Mouse (Mus musculus): ENCODE data around the gene 3110021N24Rik.
"Not testable (repeated sequence)": the region's sequence is repeated elsewhere in the genome, so short reads cannot be mapped to it uniquely, and the experiment has no call there.

Gene 3110021N24Rik

DNA sequence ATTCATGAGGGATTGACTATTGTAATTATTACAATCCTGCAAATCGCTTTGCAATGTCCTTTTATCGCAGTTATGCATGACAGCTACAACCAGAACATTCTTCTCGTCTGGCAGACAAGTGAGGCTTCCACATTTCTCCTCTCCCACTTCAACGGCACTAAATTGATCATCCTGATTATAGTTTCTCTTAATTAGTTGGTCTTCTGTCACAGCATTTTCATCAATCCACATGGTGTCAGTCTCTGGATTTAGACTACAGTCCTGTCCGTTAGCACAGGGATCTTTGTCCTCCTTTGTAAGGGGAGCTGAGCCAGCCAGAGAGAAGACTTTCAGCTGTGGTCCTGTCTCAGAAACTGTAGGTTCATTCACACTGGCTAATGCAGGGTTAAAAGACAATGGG is at the start of gene 3110021N24Rik:
Gene 3110021N24Rik (plus strand): TSS at position 301 of the 400 bp plus-strand sequence.
- DNase-seq: no peak

DNA sequence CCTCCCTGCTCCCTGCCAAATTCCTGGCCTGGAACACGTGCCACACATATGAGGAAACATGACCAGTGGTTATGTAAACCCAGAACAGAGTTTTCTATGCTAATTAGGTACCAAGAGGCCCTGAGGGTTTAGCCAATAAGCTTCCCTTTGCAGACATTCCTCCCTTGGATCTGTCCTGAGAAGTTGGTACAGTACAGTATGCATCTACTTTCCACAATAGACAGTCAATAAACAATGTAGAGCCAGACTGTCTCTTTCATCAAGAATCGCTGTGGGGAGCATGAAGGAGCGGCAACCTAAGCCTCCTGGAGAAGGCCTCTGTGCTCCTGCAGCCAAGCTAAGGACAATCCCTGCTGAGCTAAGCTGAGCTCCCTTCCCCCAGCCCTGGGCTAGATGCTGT is 33.3 kb upstream of the 3110021N24Rik start:
- peak; percentile 31 for DNase-seq

DNA sequence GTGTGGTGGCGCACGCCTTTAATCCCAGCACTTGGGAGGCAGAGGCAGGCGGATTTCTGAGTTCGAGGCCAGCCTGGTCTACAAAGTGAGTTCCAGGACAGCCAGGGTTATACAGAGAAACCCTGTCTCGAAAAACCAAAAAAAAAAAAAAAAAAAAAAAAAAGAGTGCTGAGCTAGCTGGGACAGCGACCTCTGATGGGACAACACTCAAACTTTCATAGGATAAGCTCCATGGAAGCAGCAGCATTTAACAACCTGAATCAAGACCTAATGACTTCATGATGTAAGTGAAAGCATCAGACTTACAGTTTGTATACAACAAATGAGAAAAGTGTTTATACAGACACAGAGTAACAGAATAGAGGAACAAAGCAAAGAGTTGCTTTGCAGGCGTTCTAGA is 32.4 kb upstream of the 3110021N24Rik start:
- DNase-seq: not testable (repeated sequence)

DNA sequence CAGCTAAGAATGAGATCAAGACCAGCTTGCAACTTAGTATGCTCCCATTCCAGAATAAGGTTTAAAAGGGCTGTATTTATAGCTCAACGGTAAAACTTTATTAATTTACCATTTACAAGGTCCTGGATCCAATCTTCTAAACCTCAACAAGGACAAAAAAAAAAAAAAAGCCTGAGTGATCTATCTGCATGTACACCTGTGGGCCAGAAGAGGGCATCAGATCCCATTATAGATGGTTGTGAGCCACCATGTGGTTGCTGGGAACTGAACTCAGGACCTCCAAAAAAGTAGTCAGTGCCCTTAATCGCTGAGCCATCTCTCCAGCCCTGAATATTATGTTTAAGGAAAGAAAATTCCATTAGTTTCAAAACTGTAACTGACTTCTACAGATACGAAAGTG is 29.0 kb upstream of the 3110021N24Rik start:
- no peak for DNase-seq

DNA sequence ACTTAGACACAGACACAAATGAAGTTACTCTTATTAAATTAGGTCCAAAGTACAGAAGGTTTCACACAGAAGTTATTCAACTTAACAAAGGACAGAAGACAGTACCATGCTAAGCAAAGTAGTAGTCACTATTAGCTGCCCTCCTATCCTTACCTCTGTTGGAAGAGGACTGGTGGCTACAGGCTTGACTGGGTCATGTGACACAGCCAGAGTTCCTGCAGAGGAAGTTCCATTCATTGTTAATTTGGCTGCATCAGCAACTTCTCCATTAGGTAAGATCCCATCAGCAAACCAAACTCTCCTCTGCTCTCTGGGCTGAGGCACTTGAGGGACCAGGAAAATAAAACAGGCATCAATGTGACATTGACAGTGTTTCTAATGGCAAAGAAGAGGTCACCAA is 28.0 kb upstream of the 3110021N24Rik start:
- DNase-seq: no peak

DNA sequence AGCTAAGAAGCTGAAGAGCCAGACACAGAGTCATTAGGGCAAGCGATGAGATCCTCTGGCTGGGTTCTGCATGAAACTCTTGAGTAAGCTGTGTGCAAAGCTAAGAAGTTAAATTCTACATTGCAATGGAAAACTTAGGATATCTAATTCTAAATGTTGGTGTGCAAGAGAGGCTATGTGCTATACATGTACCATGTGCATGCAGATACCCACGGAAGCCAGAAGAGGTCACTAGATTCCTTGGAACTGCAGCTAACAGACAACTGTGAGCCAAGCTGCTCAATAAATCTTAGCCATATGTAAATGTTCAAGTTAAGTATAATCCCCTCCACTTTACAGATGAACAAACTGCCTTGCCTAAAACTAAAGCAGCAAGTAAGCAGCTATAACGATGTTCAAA is 22.5 kb upstream of the 3110021N24Rik start:
- DNase-seq: peak; percentile 51

DNA sequence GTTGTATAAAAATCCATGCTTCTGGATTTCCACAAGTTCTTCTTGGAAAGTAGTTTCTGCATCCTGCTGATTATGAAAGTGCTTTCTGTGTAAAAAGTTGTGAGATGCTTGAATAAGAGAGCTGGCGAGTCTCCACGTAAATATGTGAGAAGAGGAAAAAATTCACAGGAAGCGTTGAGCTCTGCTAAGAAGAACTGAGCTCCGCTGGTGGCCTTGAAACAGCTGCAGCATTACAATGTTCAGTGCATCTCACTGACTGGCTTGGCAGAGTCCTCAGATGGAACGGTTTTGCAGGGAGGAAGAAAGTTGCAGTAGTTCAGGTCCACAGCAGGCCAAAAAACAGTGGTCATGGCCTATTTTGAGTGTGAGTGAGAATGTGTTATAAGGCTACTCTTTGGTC is 11.2 kb upstream of the 3110021N24Rik start:
- no peak for DNase-seq

DNA sequence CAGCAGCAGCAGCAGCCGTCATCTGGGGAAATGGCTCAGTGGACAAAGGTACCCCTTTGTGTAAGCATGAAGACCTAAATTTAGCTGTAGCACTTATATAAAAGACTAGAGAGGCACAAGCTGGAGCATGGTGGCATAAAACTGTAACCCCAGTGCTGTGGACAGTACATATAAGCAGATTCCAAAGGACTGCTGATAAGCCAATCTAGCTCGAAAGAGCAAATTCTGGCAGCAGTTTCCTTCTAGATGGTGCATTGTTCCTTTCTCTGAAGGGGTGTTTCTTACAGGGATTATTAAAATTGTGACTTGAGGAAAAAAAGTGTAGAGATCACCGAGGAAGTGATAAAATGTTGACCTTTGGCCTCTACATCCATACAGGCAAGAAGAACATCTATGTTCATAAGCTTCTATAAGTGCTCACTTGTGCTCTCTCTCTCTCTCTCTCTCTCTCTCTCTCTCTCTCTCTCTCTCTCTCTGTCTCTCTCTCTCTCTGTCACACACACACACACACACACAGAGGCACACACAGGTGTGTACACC is 1.9 kb downstream of the 3110021N24Rik start:
- DNase-seq: no peak

DNA sequence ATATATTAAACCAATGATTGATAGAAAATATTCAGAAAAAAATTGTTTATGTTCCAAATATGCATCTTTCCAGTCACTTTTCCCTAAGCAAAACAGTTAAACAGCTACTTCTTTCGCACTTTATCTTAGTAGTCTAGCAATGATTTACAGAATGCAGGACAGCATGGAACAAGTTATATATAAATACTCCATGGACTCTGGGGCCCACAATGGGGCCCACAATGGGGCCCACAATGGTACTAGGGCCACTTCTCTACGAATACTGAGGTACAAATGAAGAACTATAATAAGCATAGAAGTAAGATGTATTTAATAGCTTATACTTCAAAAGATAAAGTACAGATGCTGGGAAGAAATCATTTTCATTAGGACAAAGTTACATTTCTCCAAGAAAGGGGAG is 4.7 kb downstream of the 3110021N24Rik start:
- no peak for DNase-seq

DNA sequence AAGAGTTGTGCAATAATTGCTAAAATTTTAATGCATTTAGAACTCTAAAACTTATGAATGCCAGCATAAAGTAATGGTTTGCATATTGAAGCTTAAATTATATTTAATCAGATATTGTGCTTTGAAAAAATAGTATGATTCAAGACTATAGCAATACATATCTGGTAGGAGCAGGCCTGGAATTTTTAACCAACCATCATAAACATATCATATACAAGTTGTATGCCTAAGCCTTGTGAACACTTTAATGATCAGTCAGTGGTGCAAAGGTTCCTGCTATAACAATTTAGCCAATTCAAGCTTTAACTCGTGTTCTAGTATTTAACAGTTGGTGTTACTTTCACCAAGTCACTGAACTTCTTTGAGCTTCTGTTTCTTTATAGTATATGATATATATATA is 11.0 kb downstream of the 3110021N24Rik start:
- no peak for DNase-seq

DNA sequence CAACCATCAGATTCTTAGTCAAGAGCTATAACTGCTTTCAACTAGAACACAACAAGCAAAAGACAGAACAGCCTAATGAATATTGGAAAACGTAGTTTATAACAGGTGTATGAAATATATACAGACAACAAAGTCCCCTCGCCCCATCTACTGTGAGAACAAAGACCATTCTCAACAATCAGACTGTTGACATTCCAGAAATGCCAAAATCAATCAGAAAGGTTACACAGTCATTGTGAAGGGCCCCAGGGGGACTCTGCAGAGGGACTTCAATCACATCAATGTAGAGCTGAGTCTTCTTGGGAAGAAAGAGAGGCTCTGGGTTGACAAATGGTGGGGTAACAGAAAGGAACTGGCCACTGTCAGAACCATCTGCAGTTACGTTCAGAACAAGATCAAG is 12.1 kb downstream of the 3110021N24Rik start:
- DNase-seq: no peak

DNA sequence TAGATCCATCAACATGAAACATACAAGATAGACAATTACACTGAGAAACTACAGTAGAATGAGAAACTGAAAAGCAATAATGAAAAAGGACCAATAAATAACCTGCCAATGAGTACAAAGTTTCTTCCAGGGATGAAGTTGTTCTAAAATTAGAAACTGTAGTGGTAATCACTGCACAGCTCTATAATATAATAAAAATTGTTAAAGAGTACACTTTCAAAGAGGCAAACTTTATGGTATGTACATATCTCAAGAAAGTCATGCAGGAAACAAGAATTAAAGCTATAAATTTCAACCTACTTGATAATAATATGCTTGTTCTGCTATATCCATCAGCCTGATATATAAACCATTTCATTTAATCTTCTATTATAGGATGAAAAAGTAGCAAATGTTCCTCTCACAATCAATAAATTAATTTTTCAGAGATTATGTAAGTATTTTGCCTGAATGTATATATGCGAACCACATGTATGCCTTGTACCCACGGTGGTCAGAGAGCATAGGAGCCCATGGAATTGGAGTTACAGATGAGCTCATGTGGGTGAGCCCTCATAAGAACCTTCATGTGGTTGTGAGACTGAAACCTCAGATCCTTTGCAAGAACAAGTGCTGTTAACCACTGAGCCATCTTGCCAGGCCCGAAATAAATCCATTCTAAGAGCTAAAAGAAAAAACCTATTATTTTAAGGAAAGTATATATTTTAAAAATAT is 26.9 kb downstream of the 3110021N24Rik start:
- no peak for DNase-seq

DNA sequence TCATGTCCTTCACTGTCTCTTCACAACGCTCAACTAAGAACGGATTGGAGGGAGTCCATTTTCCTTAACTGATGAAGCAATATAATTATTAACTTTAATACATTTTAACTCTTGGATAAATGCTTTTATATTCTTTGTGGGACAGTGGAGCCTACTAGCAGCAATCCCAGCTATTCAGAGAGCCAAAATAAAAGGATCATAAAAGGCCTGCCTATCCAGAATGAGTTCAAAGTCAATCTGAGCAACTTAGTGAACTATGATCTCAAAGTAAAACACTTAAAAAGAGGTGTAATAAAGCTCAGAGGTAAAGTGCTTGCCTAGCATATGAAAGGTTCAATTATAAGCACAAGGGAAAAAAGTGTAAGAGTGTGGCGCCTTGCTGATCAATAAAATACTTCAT is 40.1 kb downstream of the 3110021N24Rik start:
- peak; percentile 39 for DNase-seq

DNA sequence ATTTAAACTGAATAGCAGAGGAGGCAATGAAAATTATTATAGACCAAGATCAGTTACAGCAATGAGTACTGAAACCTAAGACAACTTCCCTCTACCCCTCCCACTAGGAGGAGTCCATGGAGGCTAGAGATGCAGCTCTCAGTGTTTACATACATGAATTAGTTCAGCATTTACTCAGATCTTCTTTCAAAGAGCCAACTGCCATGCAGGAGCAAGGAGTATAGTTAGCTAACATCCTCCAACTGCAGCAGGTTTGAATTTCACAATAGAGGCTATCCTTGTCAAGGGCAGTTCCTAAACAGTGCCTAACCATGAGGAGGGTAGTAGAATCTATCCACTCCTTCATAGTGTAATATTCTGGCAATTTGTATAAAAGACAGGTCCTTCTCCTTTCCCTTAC is 49.1 kb downstream of the 3110021N24Rik start:
- DNase-seq: no peak

DNA sequence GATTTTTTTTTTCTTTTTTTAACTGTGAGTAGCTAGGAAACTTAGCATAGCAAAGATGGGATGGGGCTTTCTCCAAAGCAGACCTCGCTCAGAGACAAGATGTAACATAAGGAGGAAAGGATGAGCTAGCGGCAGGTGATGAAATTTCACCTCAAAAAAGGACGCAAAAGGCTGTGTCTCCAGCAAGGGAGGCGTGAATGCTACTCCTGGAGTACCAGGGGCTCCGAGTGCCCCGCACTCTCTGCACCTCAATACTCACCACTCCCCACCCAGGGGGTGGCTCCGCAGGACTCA is 60.3 kb downstream of the 3110021N24Rik start:
- no peak for DNase-seq

DNA sequence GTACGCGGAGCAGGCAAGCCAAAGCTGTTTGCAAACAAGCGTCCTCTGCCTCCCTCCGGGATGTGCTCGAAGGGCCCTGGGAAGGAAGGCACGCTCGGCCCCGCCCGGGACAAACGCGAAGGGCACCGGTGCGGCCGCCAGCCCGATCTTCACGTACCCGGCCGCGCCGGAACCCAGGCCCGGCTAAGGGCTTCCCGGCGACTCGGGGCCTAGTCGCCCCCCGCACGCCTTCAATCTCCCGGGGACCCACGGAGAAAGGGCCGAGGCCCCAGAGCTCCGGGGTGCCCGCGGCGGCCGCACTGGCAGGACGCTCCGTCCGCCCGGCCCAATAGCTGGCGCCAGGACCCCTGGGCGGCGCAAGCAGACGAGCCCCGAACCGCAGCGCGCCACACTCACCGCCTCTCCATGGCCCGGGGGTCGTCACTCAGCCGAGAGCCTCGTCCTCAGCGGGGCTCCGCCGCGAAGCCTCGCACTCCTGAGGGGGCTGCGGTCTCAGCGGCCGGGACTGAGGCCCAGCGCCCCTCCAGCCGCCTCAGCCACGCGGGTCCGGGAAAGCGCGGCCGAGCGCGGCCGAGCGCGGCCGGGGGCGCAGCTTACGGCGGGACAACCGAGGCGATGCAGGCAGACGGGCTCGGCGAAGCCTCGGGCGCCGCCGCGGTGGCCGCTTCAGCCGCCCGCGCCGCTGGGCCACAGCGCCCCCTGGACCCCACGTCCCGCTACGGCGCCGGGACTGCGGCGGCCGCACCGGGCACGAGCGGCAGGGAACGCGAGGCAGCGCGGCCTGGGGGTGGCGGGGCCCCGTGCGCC is 60.8 kb downstream of the 3110021N24Rik start, which contains the start of gene Zfyve9:
Gene Zfyve9 (minus strand): TSS at position 742 of the 807 bp plus-strand sequence.
- peak; percentile 76 for DNase-seq

DNA sequence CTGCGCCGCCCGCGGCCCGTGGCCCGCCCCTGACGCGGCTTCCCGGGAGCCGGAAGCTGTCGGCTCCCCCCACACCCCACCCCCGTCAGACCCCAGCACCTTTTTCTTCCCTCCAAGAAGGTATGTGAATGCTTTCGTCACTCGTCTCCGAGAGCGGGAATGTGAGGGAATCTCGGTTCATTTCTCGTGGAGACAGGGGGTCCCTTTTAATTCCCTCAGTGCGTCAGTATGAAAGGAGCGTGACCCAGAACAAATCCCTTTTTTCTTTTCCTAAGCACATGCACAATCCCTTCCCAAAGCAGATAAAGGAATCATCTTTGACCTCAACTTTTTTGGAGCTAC is 61.4 kb downstream of the 3110021N24Rik start:
- no peak for DNase-seq

DNA sequence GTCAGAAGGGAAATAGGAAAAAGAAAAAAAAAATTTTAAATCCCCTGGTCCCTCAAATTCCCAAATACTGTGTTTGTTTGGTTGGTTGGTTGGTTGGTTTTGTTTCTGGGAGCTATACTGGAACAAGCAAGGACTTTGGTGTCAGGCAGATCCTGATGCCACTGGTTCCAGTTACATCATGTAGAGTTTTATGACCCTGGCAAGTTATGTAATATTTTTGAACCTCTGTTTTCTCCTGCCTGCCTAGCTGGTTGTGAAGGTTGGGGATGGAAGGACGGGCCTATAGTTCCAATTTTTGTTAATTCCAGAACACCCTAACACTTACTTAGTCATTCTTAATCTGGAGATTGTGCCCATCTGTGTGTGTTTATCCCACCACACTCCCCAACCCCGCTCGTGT is 62.1 kb downstream of the 3110021N24Rik start:
- DNase-seq: peak; percentile 44

DNA sequence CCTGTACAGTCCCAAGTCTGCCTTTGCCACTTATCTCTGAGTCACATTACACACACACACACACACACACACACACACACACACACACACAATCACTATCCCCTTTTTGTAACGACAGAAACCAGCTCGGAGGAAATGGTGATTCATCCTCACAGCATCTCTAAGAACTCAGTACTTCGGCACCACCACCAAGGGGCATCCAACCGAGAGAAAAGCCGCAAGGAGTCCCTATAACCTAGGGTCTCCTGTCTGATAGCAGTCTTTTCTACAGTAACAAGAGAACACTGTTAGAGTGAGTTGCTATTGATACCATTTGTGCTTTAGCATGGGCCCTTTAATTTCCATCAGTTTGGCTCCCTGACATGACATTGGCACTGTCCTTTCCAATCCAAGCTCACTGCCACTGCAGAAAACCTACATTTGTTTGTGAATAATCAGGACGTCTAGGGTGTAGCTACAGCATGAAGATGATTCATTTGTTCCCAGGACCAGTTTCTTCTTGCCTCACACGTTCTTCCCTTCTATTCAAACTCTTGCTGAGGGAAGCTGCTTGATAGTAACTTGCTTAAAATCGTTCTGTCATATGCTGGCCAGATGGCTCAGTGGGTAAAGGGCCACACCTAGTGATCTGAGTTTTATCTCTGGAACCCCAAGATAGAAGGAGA is 63.1 kb downstream of the 3110021N24Rik start:
- no peak for DNase-seq

DNA sequence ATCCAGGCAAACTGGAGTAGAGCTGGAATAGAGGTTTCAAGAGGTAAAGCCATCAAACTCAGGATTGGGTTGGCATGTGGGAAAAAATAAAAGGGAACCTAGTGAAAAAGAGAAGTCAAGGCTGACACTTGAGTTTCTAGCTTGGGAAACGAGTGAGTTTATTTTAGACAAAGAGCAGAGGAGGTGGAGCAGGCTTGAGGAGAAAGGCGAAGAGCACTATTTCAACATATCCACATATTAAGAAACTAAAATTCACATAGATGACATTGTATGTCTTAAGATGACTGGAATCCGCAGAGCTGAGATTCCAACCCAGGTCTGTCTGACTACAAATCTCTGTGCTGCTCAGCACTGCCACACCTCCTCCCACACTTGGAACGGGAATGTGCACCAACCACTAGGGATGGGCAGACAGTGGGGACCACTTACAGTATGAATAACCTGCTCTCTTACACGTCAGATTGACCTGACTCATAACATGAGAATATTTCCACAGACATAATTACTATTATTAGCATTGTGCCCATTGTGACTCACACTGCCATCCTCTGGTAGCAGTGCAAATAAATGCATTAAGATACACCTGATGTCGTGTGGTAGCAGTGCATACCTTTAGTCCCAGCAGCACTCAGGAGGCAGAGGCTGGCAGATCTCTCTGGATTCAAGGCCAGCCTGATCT is 69.9 kb downstream of the 3110021N24Rik start:
- DNase-seq: no peak

DNA sequence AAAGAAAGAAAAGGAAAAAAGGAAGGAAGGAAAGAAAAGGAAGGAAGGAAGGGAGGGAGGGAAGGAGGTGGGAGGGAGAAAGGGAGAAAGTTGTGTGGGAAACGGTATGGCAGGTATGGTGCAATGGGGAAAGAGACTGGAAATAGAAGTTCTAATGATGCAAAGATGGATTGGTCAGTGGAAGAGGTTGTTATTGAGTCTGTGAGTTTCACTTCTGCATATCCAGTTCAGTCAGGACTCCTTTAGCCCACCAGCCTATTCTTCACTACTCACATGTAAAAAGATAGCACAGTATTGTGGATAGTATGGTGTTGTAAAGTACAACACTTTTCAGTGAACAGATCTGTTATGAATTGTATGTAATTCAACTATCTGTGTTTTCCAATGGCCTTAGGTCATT is 71.1 kb downstream of the 3110021N24Rik start:
- no peak for DNase-seq

DNA sequence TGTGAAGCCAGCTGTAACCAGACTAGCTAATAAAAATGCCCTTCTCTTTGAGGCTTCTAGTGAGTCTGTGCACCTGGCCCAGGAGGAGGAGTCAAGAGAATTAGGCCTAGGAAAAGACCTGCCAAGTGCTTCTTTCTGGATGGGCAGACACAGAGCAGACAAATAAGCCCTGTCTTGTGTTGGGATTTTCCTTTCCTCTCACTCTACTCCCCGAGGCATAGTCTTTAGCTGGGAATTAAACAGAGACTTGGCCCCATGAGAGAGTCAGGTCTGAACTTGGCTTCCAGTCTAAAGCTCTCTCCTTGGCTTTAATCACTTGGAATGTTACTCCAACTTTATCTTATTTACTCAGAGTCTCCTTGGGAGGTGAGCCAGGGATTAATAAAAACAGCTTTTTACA is 74.5 kb downstream of the 3110021N24Rik start:
- DNase-seq: no peak

DNA sequence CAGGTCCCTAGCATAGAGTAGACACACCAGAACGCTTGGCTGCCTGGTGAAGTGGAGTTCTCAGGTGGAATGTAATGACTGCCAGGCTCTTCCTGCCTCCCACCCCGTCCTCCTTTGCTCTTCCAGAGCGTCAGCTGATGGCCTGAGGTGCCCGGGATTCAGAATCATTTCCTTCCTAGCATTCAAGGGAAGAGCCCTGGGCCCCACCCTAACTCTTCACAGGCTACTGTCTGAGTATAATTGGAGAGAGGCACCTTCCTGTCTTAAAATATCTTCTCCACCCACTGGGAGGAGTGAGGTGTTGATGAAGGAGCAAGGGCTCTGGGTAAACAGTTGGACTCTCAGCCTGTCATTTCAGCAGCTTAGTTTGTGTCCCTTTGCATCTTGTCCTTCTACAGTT is 77.3 kb downstream of the 3110021N24Rik start:
- peak; percentile 42 for DNase-seq

Measured in kidney, adult 9 months (tissue).